Mouse (Mus musculus) adrenal gland, adult 2 months (tissue): ENCODE results near the gene Klhdc3. TPM values are rescaled to one million over a fixed set of nuclear protein-coding genes. Genes with fewer than 3 reads are reported as not detected.

Experiments used
- DNase-seq: peaks from one replicate; pipeline ENCODE4 v3.0.0; 2021
- long read RNA-seq: library from polyadenylated mRNA; stranded (forward); transcript quantifications from one replicate; pipeline ENCODE4 v2.0.0, GENCODE M21; 2021
- polyA plus RNA-seq: library from polyadenylated mRNA; depleted of rRNA; stranded (reverse); fragments of >200 nt; gene quantifications from 2 replicates; pipeline ENCODE4 v1.2.3, GENCODE M21; 2012; rRNA removed
- total RNA-seq, 2 experiments: library from RNA; stranded (reverse); gene quantifications; 2 replicates each; pipeline ENCODE4 v1.2.3; 2021

Gene Klhdc3
- total RNA-seq (10 to 100 TPM; 57.5 to 64.0 TPM), polyA plus RNA-seq (78.2 and 100 TPM in 2 replicates)
- long read RNA-seq, transcript Klhdc3-201 (12 exons, 2,100 nt): major isoform, 36 of 46 reads
- long read RNA-seq, partial matches to known transcripts: 3 of 46 reads
- long read RNA-seq, other reads (novel, unspliced or antisense): 4 of 46 reads

DNA sequence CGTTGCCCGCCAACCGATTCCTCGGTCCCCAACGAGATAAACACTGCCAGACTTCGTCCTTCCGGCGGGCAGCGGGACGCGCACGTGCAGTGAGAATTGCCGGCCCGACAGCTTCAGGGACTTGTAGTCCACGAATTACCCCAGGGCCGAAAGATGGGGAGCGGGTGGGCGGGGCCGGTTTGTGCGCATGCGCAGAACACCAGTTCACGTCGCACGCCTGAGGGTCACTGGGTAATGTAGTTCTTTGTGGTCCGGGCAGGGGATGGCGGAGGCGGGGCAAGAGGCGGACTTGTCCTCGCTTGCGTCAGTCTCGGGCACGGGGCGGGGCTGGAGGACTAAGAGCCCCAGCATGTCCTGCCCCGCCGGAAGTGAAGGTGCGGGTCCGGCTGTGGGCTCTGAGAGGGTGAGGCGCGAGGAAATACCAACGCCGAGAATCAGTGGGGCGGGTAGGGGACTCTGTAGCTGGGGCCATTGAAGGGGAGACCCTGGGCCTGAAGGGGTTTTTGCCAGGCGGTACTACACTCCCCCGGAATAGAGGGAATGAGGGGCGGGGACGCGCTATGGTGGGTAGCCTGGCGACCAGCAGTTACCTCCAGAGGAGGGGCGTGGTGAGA, at the start of gene Klhdc3:
Gene Klhdc3, minus strand, starts transcription at position 155 of the 614 bp plus-strand sequence.
- peak; percentile 98 for DNase-seq

GRCm38 (mm10) chr17:46728904-46729318, 48.2 kb upstream of the Klhdc3 start, which contains the start of gene Gnmt:
Gene Gnmt, minus strand, starts transcription at chr17:46729168.
- DNase-seq: peak; percentile 52

DNA sequence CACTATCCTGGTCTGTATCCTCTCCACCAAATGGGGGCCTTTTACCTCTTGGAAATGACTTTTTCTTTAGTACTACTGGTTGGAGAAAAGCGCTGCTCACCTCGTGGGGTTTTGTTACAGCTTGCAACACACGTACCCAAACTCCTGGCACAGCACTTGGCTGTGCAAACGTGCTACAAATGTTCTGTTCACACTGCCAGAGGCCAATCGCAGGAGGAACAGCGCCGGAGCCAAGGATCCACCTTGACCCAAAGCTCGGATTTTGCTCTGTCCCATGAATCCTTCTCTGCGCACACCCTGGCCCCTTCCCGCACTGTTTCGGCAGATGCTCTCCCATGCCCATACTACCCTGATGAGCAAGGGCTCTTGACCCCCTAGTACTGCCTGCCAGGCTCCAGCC, 47.8 kb upstream of the Klhdc3 start:
- DNase-seq: no peak

DNA sequence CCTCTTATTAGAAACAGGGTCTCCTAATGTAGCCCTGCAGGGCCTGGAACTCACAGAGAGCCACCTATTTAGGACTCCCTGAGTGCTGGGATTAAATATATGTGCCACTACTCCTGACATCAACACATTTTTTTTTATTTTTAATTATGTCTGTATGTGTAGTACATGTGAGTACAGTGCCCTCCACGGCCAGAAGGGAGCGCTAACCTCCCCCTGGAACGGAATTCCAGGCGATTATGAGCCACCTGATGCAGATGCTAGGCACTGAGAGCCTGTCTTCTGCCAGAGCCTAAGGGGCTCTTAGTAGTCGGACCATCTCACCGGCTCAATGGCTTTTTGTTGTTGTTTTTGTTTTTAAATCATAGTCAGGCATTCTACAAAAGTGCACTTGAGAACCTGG, 47.3 kb upstream of the Klhdc3 start:
- DNase-seq: no peak

DNA sequence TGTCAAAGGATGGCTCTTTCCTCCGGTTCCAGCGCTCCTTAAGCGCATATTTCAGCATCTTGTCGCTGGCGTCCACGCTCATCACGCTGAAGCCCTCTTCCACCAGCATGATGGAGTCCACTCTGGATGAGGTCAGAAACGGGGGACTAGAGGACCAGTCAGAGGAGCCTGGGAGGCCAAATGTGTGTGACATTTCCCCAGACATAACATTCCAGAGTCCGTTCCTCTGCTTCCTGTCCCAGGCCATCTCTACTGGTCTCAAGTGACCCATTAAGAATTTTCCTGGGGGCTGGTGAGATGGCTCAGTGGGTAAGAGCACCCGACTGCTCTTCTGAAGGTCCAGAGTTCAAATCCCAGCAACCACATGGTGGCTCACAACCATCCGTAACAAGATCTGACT, 46.6 kb upstream of the Klhdc3 start:
- no peak for DNase-seq

DNA sequence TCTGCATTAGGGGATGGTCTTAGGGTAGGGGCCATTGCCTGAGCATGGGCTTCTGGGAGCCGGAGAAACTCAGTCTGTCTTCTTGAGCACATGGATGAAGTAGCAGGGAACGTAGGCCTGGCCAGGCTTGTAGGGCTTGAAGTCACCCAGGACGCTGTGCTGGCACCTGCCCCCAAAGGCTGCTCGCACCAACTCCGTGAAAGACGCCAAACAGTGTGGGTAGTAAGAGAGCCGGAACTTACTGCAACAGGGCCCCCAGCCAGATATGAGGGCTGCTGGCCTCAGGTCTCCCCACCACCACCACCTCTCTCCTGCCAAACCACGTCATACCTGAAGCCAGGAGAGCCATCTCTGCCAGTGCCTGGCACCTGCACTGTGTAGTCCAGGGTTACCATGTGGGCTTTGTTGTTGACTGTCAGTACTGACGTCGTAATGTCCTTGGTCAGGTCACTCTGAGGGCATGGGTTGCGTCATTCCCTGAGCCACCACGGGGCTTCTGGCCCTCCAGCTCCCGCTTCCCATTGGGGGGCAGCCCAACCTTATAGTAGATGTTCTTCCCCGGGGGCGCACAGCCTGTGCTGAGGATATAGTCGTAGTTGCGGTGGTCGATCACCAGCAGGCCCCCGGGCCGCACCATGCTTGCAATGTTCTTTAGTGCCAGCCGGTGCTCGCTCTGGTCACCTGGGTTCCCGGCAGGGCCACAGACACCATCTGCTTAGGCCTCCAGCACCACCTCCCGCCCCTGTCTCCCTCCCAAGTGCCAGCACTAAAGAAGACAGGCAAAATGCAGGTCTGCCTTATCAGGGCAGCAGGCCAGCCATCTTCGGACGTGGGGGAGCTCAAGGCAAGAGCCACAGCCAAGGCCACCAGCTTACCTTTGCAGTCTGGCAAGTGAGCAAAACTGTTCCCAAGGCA, 45.3 kb upstream of the Klhdc3 start:
- peak; percentile 45 for DNase-seq

DNA sequence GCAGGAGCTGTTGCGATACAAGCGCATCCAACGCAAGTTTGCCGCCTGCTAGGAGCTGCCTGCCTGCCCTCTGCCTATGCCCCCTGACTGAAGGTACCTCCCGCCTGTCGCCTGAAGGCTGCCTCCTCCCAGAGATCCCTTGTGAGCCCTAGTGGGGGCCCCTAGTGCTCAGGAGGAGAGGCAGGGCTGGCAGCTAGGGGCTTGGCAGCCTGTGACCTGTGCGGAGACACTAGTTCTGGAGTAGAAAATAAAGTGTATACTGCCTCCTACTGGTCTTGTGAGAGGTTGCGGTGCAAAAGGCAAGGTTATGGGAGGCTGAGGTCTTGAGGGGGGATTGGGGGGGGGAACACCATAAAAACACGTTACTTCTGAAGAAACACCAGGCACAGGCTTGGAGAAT, 44.6 kb upstream of the Klhdc3 start:
- no peak for DNase-seq

GRCm38 (mm10) chr17:46724477-46725084, 43.9 kb upstream of the Klhdc3 start:
- no peak for DNase-seq

DNA sequence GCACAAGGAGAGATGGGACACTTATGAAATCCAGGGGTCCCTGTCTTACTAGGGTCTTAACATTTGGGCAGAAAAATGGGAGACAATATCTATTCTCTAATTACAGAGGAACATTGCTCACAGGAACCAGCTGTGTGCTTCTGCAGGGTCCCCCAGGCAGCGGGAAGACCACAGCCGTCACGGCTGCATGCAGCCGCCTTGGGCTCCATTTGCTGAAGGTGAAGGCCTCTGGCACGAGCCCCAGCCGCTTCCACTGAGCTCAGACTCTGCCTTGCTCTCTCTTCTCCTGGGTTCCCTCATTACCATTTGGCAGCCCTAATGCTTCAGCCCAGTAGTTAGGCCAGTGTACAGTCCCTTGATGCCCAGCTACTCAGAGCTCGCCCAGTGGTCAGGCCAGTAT, 40.4 kb upstream of the Klhdc3 start:
- DNase-seq: no peak

GRCm38 (mm10) chr17:46714756-46715481, 34.2 kb upstream of the Klhdc3 start:
- no peak for DNase-seq

- no peak for DNase-seq
Measured at GRCm38 (mm10) chr17:46713849-46714248, 33.1 kb upstream of the Klhdc3 start.

GRCm38 (mm10) chr17:46712442-46712841, 31.7 kb upstream of the Klhdc3 start:
- no peak for DNase-seq

GRCm38 (mm10) chr17:46711612-46712271, 31.0 kb upstream of the Klhdc3 start:
- peak; percentile 78 for DNase-seq

DNA sequence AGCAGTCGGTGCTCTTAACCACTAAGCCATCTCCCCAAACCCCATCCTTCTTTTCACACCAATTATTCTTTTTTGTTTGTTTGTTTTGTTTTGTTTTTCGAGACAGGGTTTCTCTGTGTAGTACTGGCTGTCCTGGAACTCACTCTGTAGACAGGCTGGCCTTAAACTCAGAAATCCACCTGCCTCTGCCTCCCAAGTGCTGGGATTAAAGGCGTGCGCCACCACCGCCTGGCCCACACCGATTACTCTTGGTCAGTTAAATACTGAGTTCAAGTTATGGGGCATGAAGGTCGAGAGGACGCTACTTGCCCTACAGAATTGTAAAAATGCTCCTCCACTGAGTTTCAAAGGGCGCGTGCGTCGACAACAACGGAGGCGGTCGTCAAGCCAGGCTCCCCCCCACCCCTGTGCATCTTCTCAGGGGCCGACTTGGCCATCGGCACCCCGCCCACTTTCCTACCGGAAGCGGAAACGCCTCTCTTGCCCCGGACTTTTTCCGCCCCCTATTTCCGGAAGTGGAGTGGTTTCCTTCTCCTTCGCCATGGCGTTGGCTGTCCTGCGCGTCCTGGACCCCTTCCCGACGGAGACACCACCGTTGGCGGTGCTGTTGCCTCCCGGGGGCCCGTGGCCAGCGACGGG, 30.4 kb upstream of the Klhdc3 start, which contains the start of gene Pex6:
Gene Pex6, plus strand, starts transcription at position 505 of the 639 bp plus-strand sequence.
- peak; percentile 95 for DNase-seq

DNA sequence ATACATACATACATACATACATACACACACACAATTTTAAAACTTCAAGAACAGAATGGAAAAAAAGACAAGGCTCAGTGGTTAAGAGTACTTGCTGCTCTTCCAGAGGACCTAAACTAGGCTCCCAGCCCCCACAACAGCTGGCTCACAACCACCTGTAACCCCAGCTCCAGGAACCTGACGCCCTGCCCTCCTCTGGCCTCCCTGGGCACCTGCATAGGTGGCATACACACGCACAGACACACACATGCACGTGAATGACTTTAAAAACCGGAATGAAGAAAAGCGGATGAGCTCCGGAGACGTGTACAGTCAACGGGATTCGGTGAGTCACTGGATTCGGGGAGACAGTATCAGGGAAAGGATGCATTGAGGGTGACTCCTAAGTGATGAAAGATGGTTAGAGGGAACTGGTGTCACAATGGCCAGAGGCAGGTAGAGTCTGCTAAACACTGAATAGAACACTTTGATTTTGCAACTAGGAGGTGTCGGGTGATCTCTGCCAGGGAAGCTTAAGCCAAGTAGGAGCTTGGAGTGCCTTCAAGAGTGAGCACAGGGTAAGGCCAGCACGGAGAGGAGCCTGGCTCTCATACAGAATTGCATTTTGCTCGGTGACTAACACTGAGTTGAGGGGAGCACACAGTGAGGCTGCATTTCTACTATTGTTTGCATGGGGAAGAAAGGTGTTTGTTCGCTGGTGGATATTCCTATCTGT, 25.8 kb upstream of the Klhdc3 start:
- DNase-seq: no peak

- peak; percentile 98 for DNase-seq
Measured at GRCm38 (mm10) chr17:46704887-46705835, 24.4 kb upstream of the Klhdc3 start, which contains the start of gene Ppp2r5d. Gene Ppp2r5d, minus strand, starts transcription at chr17:46705111.

GRCm38 (mm10) chr17:46703971-46704886, 23.5 kb upstream of the Klhdc3 start:
- no peak for DNase-seq
